9 mouse cellular contexts compared by ENCODE assay signal in the genomic region with DNA sequence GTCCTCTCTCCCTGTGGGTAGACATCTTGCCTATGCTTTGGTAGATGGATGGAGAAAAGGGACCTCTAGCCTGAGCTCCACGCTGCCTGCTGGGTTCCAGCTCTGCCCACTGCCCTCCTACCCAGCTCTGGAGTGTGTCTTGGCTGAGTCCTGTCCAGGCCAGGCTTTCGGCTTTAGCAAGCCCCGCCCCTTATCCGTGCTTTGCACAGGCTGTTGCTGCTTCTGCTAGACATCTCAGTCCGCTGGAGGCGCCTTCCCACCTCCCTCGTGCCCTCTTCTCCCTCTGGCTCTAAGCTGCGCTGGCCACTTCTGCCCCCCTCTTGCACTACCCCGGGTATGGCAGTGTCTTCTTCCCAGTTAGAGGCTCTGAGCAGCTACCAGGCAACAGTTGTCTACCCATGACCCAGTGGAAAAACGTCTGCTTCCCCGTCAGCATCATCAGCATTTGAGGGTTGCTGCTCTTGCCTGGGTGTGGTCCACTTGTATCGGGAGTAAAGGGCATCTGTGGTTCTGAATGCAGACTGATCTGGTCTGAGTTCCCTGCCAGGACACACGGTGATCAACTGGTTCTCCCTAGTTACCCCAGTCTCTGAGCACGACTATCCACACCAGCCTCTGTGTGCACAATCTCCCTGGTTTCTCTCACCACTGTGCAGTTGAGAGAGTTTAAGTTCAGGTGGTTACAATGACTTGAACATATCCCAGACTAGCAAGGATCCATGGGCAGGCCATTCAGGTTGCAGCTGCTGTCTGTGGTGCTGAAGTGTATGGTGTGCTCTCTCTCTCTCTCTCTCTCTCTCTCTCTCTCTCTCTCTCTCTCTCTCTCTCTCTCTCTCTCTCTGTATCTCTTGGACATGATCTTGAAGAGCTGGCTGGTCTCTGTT. TPM values are rescaled to one million over a fixed set of nuclear protein-coding genes. Genes with fewer than 3 reads are reported as not detected.
A peak's percentile ranks its signal among the peaks of the same experiment; 100 is the strongest.
DNase-seq lines count a peak whose midpoint lies in the region; ATAC-seq lines count a peak whose summit lies in the region.
"Had no signal": no experiment of that assay in that cellular context is flagged by ENCODE, and none has a peak within 500 bp of the region (broad histone marks: within the 10 kb centered on the region; RNA-seq: fewer than 3 reads in every experiment).

No protein-coding gene starts in this region.

- no peak for DNase-seq in neural tube, embryonic 10.5 days (ENCODE audit: extremely low spot score, low spot score)
- peak; percentile 34 for DNase-seq in lung, postnatal 25 days (ENCODE audit: low spot score)
- DNase-seq in thymus, postnatal 4 days: no peak
- DNase-seq in adrenal gland, adult 18-20 months (ENCODE audit: low spot score in 2 of 2): no peak
- DNase-seq in thymus, postnatal 0 days (ENCODE audit: low spot score): no peak

- 0 out of 2 replicates have a peak, but pooled peaks have one; percentile 4 for ATAC-seq in neural tube, embryonic 13.5 days (ENCODE audit: low read depth)
- peak; percentile 24; the same call in 1 of the 2 replicates for ATAC-seq in forebrain, embryonic 12.5 days (ENCODE audit: low FRiP score)
- peak; percentile 56 for ATAC-seq in stomach, embryonic 16.5 days (ENCODE audit: insufficient read depth, low FRiP score)

- peak overlapping the region; percentile 89; the same call in 1 of the 2 replicates for H3K27ac ChIP-seq in neural tube, embryonic 13.5 days (replicated peaks)
- peak overlapping the region; percentile 84; the same call in 1 of the 2 replicates for H3K27ac ChIP-seq in forebrain, embryonic 12.5 days
- no peak overlapping the region for H3K27ac ChIP-seq in stomach, embryonic 16.5 days (ENCODE audit: low read length)

- H3K27me3 ChIP-seq in neural tube, embryonic 13.5 days: peaks cover 44% of the 10 kb centered on the region
- peaks cover 56% of the 10 kb centered on the region for H3K27me3 ChIP-seq in forebrain, embryonic 12.5 days
- peaks cover 14% of the 10 kb centered on the region; the same call in 1 of the 2 replicates for H3K27me3 ChIP-seq in stomach, embryonic 16.5 days (ENCODE audit: control insufficient read depth, insufficient read depth, low read length)

- no peak overlapping the region for H3K4me3 ChIP-seq in neural tube, embryonic 13.5 days
- no peak overlapping the region for H3K4me3 ChIP-seq in forebrain, embryonic 12.5 days (replicated peaks)
- H3K4me3 ChIP-seq in stomach, embryonic 16.5 days (replicated peaks; ENCODE audit: low read length): no peak overlapping the region

- 17% methylated on average over 14 of the region's 14 CpGs for WGBS in neural tube, embryonic 13.5 days
- WGBS in forebrain, embryonic 12.5 days: 9% methylated on average over 14 of the region's 14 CpGs
- 12% methylated on average over 14 of the region's 14 CpGs for WGBS in stomach, embryonic 16.5 days

- H3K9me3 ChIP-seq in neural tube, embryonic 13.5 days: no peaks in the 10 kb centered on the region
- H3K9me3 ChIP-seq in forebrain, embryonic 12.5 days: no peaks in the 10 kb centered on the region
- H3K9me3 ChIP-seq in stomach, embryonic 16.5 days (replicated peaks; ENCODE audit: control insufficient read depth, low read length): no peaks in the 10 kb centered on the region

- H3K9ac ChIP-seq in neural tube, embryonic 13.5 days: 0 out of 2 replicates have a peak overlapping the region, but pooled peaks have one; percentile 14
- no peak overlapping the region for H3K9ac ChIP-seq in forebrain, embryonic 12.5 days
- H3K9ac ChIP-seq in stomach, embryonic 16.5 days (ENCODE audit: low read length): no peak overlapping the region

- H3K36me3 ChIP-seq in neural tube, embryonic 13.5 days: peaks cover 9% of the 10 kb centered on the region; the same call in 1 of the 2 replicates
- H3K36me3 ChIP-seq in forebrain, embryonic 12.5 days (replicated peaks): no peaks in the 10 kb centered on the region
- no peaks in the 10 kb centered on the region for H3K36me3 ChIP-seq in stomach, embryonic 16.5 days (ENCODE audit: control insufficient read depth, insufficient read depth, low read length)

- no peak overlapping the region for H3K4me2 ChIP-seq in neural tube, embryonic 13.5 days
- 0 out of 2 replicates have a peak overlapping the region, but pooled peaks have one; percentile 15 for H3K4me2 ChIP-seq in forebrain, embryonic 12.5 days
- H3K4me2 ChIP-seq in stomach, embryonic 16.5 days (ENCODE audit: low read depth, low read length): no peak overlapping the region

- peaks cover 53% of the 10 kb centered on the region for H3K4me1 ChIP-seq in neural tube, embryonic 13.5 days (replicated peaks)
- H3K4me1 ChIP-seq in forebrain, embryonic 12.5 days: peaks cover 32% of the 10 kb centered on the region
- no peaks in the 10 kb centered on the region for H3K4me1 ChIP-seq in stomach, embryonic 16.5 days (ENCODE audit: control insufficient read depth, insufficient read depth, low read length)

RNA-seq across cellular contexts. Expression of a gene that starts 13.2 kb away (rescaled TPM):
- polyA plus RNA-seq in neural tube, embryonic 13.5 days (2015; fragmentation: Nextera tagmentation; extraction: Ambion mirVana): 26.0 and 30.8 TPM in 2 replicates
- 6.8 and 7.4 TPM in 2 replicates for polyA plus RNA-seq in forebrain, embryonic 12.5 days (2016; fragmentation: Nextera tagmentation; extraction: Ambion mirVana)
- 0.84 and 0.95 TPM in 2 replicates for polyA plus RNA-seq in stomach, embryonic 16.5 days (2015; fragmentation: Nextera tagmentation; extraction: Ambion mirVana)
- 1 to 10 TPM; 6.9 to 9.7 TPM for total RNA-seq in adrenal gland, adult 18-20 months (2021)
- 0.03 and 0.07 TPM in 2 replicates for polyA plus RNA-seq in thymus, postnatal 0 days (2015; fragmentation: Nextera tagmentation; extraction: Ambion mirVana)
- polyA plus RNA-seq: liver, adult 2 months had no signal

RNA-seq across cellular contexts. Expression of a gene that starts 26.1 kb away (rescaled TPM):
- 198 and 217 TPM in 2 replicates for polyA plus RNA-seq in neural tube, embryonic 13.5 days (2015; fragmentation: Nextera tagmentation; extraction: Ambion mirVana)
- polyA plus RNA-seq in forebrain, embryonic 12.5 days (2016; fragmentation: Nextera tagmentation; extraction: Ambion mirVana): 319 and 331 TPM in 2 replicates
- polyA plus RNA-seq in stomach, embryonic 16.5 days (2015; fragmentation: Nextera tagmentation; extraction: Ambion mirVana): 303 and 377 TPM in 2 replicates
- 100 to 1,000 TPM; 443 to 509 TPM for total RNA-seq in adrenal gland, adult 18-20 months (2021)
- 557 and 592 TPM in 2 replicates for polyA plus RNA-seq in thymus, postnatal 0 days (2015; fragmentation: Nextera tagmentation; extraction: Ambion mirVana)

RNA-seq across cellular contexts. Expression of a gene that starts 32.9 kb away (rescaled TPM):
- polyA plus RNA-seq in neural tube, embryonic 13.5 days (2015; fragmentation: Nextera tagmentation; extraction: Ambion mirVana): 6.3 and 10.4 TPM in 2 replicates
- polyA plus RNA-seq in forebrain, embryonic 12.5 days (2016; fragmentation: Nextera tagmentation; extraction: Ambion mirVana): 1.5 and 2.7 TPM in 2 replicates
- 0.66 and 0.84 TPM in 2 replicates for polyA plus RNA-seq in stomach, embryonic 16.5 days (2015; fragmentation: Nextera tagmentation; extraction: Ambion mirVana)
- 1 to 10 TPM in 1 of 2 experiments, under 1 TPM in 1; 0.43 to 1.3 TPM for total RNA-seq in adrenal gland, adult 18-20 months (2021)
- 0.09 TPM in 1 of 2 replicates, not detected in the other for polyA plus RNA-seq in thymus, postnatal 0 days (2015; fragmentation: Nextera tagmentation; extraction: Ambion mirVana)
- total RNA-seq: liver, adult 2 months had no signal

RNA-seq across cellular contexts. Expression of a gene that starts 54.6 kb away (rescaled TPM):
- 17.9 and 21.7 TPM in 2 replicates for polyA plus RNA-seq in neural tube, embryonic 13.5 days (2015; fragmentation: Nextera tagmentation; extraction: Ambion mirVana)
- polyA plus RNA-seq in forebrain, embryonic 12.5 days (2016; fragmentation: Nextera tagmentation; extraction: Ambion mirVana): 20.3 and 21.3 TPM in 2 replicates
- 20.1 and 20.8 TPM in 2 replicates for polyA plus RNA-seq in stomach, embryonic 16.5 days (2015; fragmentation: Nextera tagmentation; extraction: Ambion mirVana)
- total RNA-seq in adrenal gland, adult 18-20 months (2021): 10 to 100 TPM; 52.1 to 55.6 TPM
- polyA plus RNA-seq in thymus, postnatal 0 days (2015; fragmentation: Nextera tagmentation; extraction: Ambion mirVana): 19.2 and 19.7 TPM in 2 replicates

Comparison
In these comparisons a context has a peak if more than half of its experiments do, and no peak if none do; other contexts are left out.
1. ATAC-seq: peak in every context shown above with its lines; median percentile 56 in stomach, embryonic 16.5 days; 24 in forebrain, embryonic 12.5 days; 4 in neural tube, embryonic 13.5 days.